Mouse (Mus musculus): ENCODE data around the gene Cald1. TPM values are rescaled to one million over a fixed set of nuclear protein-coding genes. Genes with fewer than 3 reads are reported as not detected.

Cald1 gene
- polyA plus RNA-seq, 1 experiment from 2014 or later = 279 TPM

- 37% methylated on average over 8 of the region's 8 CpGs for WGBS
- no peaks in the 10 kb centered on the region for H3K9me3 ChIP-seq (ENCODE audit: control insufficient read depth, low read length)
- H3K27ac ChIP-seq (ENCODE audit: low read length) = peak overlapping the region; percentile 94
Measured at GRCm38 (mm10) chr6:34626586-34627245, 28.4 kb downstream of the Cald1 start.

DNA sequence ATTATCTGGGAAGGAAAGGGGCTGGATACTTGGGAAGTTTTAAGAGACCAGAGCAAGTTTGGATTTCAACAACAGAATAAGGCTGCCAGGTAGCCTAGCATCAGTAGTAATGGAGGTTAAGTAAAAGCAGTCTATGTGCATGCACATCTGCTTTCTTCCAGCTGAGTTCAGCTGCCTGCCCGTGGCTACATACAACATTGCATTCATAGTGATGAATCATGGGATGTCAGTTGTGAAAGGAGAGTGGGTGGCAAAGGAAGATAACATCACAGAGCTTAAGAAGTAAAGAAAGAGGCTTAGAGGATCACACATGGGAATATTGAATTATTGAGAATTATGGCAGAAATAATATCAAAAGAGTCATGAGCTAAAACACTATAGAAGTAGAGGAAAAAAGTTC is 29.8 kb downstream of the Cald1 start:
- WGBS = 44% methylated on average over 1 of the region's 1 CpGs
- no peak for ATAC-seq (ENCODE audit: low read depth)
- H3K9me3 ChIP-seq (ENCODE audit: control insufficient read depth, low read length) = no peaks in the 10 kb centered on the region

More at GRCm38 (mm10) chr6:34626586-34627245, 28.4 kb downstream of the Cald1 start:
- no peaks in the 10 kb centered on the region for H3K36me3 ChIP-seq (ENCODE audit: control insufficient read depth, insufficient read depth, low read length)
- no peak overlapping the region for H3K4me2 ChIP-seq (ENCODE audit: low read depth, low read length)
- H3K27me3 ChIP-seq (ENCODE audit: control insufficient read depth, insufficient read depth, low read depth, low read length) = no peaks in the 10 kb centered on the region
- H3K4me3 ChIP-seq (ENCODE audit: low read length) = no peak overlapping the region
- no peak overlapping the region for H3K9ac ChIP-seq (ENCODE audit: low read length)
- H3K4me1 ChIP-seq (replicated peaks; ENCODE audit: control insufficient read depth, insufficient read depth, low read length) = peaks cover 14% of the 10 kb centered on the region
- peak; percentile 67; the same call in 1 of the 2 replicates for ATAC-seq (ENCODE audit: low read depth)

DNA sequence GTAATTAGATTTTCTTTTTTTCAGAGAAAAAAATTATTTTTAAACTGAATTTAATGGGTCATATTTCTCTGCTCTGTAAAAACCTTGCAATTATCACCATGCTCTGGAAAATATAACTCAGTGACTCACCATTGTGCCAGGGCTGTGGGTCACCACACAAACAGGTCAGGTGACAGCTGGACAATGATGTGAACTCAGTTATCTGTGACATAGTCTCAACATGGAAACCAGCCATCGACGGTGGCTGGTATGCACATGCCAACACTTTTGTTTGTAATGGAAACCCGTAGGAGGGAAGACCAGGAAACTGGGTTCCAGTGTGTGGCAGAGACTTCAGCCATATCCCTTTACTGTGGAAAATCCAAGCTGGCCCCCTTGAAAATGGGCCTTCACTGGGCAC is 35.5 kb downstream of the Cald1 start:
- Histone ChIP-seq H3K4me3 (ENCODE audit: low read length) (no peak overlapping the region), H3K4me1 (replicated peaks; ENCODE audit: control insufficient read depth, insufficient read depth, low read length) (peaks cover 18% of the 10 kb centered on the region), H3K27me3 (ENCODE audit: control insufficient read depth, insufficient read depth, low read depth, low read length) (no peaks in the 10 kb centered on the region), H3K4me2 (ENCODE audit: low read depth, low read length) (no peak overlapping the region), H3K36me3 (ENCODE audit: control insufficient read depth, insufficient read depth, low read length) (no peaks in the 10 kb centered on the region), H3K27ac (ENCODE audit: low read length) (no peak overlapping the region), H3K9me3 (ENCODE audit: control insufficient read depth, low read length) (no peaks in the 10 kb centered on the region), H3K9ac (ENCODE audit: low read length) (no peak overlapping the region)
- 38% methylated on average over 3 of the region's 3 CpGs for WGBS
- ATAC-seq (ENCODE audit: low read depth) = no peak

More for the DNA sequence above, 29.8 kb downstream of the Cald1 start:
- no peaks in the 10 kb centered on the region for H3K36me3 ChIP-seq (ENCODE audit: control insufficient read depth, insufficient read depth, low read length)
- H3K4me2 ChIP-seq (ENCODE audit: low read depth, low read length) = no peak overlapping the region
- no peak overlapping the region for H3K9ac ChIP-seq (ENCODE audit: low read length)
- H3K4me1 ChIP-seq (replicated peaks; ENCODE audit: control insufficient read depth, insufficient read depth, low read length) = peaks cover 8% of the 10 kb centered on the region
- H3K4me3 ChIP-seq (ENCODE audit: low read length) = no peak overlapping the region
- H3K27ac ChIP-seq (ENCODE audit: low read length) = no peak overlapping the region
- no peaks in the 10 kb centered on the region for H3K27me3 ChIP-seq (ENCODE audit: control insufficient read depth, insufficient read depth, low read depth, low read length)

DNA sequence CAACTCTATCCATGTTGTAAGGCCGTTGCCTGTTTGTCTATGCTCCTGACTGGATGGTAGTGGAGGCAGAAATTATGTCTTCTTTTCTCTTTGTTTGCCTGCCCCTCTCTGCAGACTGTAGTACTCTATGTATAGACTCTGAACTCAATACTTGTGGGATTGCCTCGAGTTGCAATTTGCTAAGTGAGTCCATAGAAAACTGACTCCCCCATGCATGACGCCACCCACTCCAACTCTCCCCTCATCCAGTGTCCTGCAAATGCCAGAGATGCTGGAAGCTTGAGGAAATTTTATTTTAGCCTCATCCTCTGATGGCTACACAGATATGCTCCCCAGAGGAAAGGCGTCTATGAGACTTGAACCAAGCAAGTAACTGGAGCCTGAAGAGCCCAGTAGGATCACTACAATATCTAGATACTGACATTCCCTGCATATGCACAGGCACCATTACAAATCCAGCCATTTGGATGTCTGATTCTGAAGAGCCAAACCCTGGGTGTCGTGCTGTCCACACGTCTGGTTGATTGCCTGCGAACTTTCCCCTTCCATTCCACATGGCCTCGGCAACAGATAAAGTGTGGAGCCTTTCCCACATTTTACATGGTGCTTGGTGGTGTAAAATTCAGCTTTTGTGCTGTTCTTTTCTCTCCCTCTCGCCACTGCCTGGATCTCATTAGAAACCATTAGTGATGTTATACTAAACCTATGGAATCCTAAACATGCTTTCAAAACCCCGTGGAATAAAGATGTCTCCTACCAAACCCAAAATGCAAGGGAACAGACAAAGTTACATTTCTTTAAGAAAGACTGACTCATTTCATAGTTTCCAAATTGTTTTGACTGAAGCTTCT is 39.5 kb downstream of the Cald1 start:
- 0 out of 2 replicates have a peak, but pooled peaks have one; percentile 7 for ATAC-seq (ENCODE audit: low read depth)
- 51% methylated on average over 10 of the region's 10 CpGs for WGBS

DNA sequence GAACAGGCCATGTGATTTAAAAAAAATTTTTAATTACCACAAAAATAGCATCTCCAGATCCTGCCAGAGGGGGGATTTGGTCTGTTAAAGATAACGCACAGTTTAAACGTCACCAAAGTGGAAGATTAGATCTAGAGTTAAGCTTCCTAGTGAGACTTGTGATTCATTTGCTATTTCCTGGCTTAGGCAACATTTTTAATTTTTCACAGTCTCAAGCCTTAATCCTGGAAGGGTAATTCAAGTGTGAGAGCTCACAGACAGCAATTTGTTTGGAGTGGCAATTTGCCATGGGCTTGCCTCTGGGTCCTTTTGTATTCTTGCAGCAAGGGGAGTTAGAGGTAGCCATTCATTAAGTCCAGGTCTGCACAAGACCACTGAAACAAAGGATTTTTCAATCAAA is 40.4 kb downstream of the Cald1 start:
- ATAC-seq (ENCODE audit: low read depth) = no peak
- H3K27me3 ChIP-seq (ENCODE audit: control insufficient read depth, insufficient read depth, low read depth, low read length) = no peaks in the 10 kb centered on the region
- no peak overlapping the region for H3K9ac ChIP-seq (ENCODE audit: low read length)
- WGBS = 23% methylated on average over 2 of the region's 2 CpGs
- H3K36me3 ChIP-seq (ENCODE audit: control insufficient read depth, insufficient read depth, low read length) = no peaks in the 10 kb centered on the region
- peaks cover 22% of the 10 kb centered on the region for H3K4me1 ChIP-seq (replicated peaks; ENCODE audit: control insufficient read depth, insufficient read depth, low read length)
- H3K4me3 ChIP-seq (ENCODE audit: low read length) = no peak overlapping the region
- no peak overlapping the region for H3K4me2 ChIP-seq (ENCODE audit: low read depth, low read length)
- H3K27ac ChIP-seq (ENCODE audit: low read length) = peak overlapping the region; percentile 5; the same call in 1 of the 2 replicates
- H3K9me3 ChIP-seq (ENCODE audit: control insufficient read depth, low read length) = no peaks in the 10 kb centered on the region

More for the DNA sequence above, 39.5 kb downstream of the Cald1 start:
- Histone ChIP-seq H3K4me1 (replicated peaks; ENCODE audit: control insufficient read depth, insufficient read depth, low read length) (peaks cover 25% of the 10 kb centered on the region), H3K9me3 (ENCODE audit: control insufficient read depth, low read length) (no peaks in the 10 kb centered on the region), H3K4me3 (ENCODE audit: low read length) (no peak overlapping the region), H3K9ac (ENCODE audit: low read length) (no peak overlapping the region), H3K27me3 (ENCODE audit: control insufficient read depth, insufficient read depth, low read depth, low read length) (no peaks in the 10 kb centered on the region), H3K36me3 (ENCODE audit: control insufficient read depth, insufficient read depth, low read length) (no peaks in the 10 kb centered on the region), H3K4me2 (ENCODE audit: low read depth, low read length) (no peak overlapping the region), H3K27ac (ENCODE audit: low read length) (peak overlapping the region; percentile 58)

DNA sequence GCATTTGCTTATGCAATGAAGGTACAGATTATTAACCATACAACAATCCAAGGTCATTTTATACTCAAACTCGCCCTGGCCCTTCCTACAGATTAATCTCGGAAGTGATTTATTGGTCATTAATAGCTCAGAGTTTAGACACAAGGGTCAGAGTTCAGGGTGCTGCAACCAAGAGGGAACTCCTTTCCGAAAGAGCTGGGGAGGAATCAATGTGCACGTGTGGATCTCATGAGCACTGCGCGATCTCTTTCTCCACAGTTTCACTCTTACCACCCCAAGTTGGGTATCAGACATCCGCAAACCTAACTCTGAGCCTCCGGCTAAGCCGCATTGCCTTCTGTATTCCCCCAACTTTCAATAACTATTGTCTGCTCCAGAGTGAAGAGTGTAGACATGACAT is 41.9 kb downstream of the Cald1 start:
- Histone ChIP-seq H3K9me3 (ENCODE audit: control insufficient read depth, low read length) (no peaks in the 10 kb centered on the region), H3K4me3 (ENCODE audit: low read length) (no peak overlapping the region), H3K4me2 (ENCODE audit: low read depth, low read length) (no peak overlapping the region), H3K27me3 (ENCODE audit: control insufficient read depth, insufficient read depth, low read depth, low read length) (no peaks in the 10 kb centered on the region), H3K27ac (ENCODE audit: low read length) (no peak overlapping the region), H3K36me3 (ENCODE audit: control insufficient read depth, insufficient read depth, low read length) (no peaks in the 10 kb centered on the region), H3K4me1 (replicated peaks; ENCODE audit: control insufficient read depth, insufficient read depth, low read length) (peaks cover 21% of the 10 kb centered on the region), H3K9ac (ENCODE audit: low read length) (no peak overlapping the region)
- ATAC-seq (ENCODE audit: low read depth) = no peak
- WGBS = 76% methylated on average over 9 of the region's 9 CpGs

GRCm38 (mm10) chr6:34641081-34641480 is 42.8 kb downstream of the Cald1 start:
- Histone ChIP-seq H3K36me3 (ENCODE audit: control insufficient read depth, insufficient read depth, low read length) (no peaks in the 10 kb centered on the region), H3K9me3 (ENCODE audit: control insufficient read depth, low read length) (no peaks in the 10 kb centered on the region), H3K4me2 (ENCODE audit: low read depth, low read length) (no peak overlapping the region), H3K9ac (ENCODE audit: low read length) (no peak overlapping the region), H3K4me1 (replicated peaks; ENCODE audit: control insufficient read depth, insufficient read depth, low read length) (peaks cover 21% of the 10 kb centered on the region), H3K27ac (ENCODE audit: low read length) (no peak overlapping the region), H3K27me3 (ENCODE audit: control insufficient read depth, insufficient read depth, low read depth, low read length) (no peaks in the 10 kb centered on the region), H3K4me3 (ENCODE audit: low read length) (no peak overlapping the region)
- ATAC-seq (ENCODE audit: low read depth) = no peak

DNA sequence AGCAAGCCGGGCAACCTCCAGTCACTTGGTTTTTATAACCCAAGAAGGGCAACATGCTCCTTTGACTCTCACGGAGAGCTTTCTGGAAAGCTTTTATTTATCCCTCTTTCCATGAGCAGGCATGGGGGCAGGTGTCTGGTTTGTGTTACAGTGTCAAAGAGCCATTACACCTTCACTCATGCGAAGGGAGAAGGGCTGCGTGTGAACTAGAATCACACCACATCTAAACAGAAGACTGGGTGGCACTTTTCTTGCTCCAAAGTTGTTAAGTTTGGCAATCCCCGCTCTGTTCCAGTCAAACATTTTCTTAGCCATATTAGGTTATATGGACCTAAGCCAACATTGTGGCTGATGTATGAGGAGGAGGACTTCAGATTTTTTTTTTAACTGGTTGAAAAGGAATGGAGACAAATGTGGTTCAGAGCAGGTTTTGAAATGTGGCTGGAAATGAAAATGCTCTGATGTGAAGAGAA is 43.8 kb downstream of the Cald1 start:
- peak; percentile 53; the same call in 1 of the 2 replicates for ATAC-seq (ENCODE audit: low read depth)
- Histone ChIP-seq H3K4me1 (replicated peaks; ENCODE audit: control insufficient read depth, insufficient read depth, low read length) (peaks cover 15% of the 10 kb centered on the region), H3K36me3 (ENCODE audit: control insufficient read depth, insufficient read depth, low read length) (no peaks in the 10 kb centered on the region), H3K4me2 (ENCODE audit: low read depth, low read length) (no peak overlapping the region), H3K4me3 (ENCODE audit: low read length) (no peak overlapping the region), H3K9me3 (ENCODE audit: control insufficient read depth, low read length) (no peaks in the 10 kb centered on the region), H3K27me3 (ENCODE audit: control insufficient read depth, insufficient read depth, low read depth, low read length) (no peaks in the 10 kb centered on the region), H3K9ac (ENCODE audit: low read length) (no peak overlapping the region), H3K27ac (ENCODE audit: low read length) (no peak overlapping the region)
- WGBS = 59% methylated on average over 5 of the region's 5 CpGs

DNA sequence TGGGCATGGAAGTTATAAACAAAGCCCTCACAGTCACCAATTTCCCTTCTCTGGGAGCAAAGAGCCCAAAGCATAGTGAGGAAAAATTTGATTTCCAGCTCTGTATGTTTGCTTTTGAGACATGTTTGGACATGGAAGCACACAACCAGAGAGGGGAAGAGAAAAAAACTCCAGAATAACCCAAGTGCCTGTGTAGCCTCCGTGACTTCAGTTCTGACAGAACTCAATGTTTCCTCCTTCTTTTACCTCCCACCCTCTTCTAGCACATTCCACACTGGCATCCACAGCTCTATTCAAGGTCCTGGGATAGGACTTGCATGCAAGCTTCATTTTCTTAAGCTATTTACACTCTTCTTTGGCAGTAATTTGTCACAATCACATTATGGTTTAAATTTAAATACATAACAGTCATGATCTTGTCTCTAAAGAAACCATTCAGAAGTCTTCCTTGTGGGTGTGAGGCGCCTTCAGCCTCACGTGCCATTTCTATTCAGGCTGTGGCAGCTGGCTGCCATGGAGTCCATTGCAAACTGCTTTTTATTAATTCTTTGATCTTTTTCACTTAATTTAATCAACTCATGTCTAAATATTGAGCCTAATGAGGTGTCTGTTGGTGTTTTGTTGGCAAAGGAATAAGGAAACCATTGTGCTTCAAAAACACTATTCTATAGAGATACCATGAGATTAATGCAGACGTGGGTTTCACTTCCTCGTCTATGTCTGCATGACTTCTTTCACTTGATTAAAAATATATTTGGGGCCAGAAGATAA is 49.9 kb downstream of the Cald1 start:
- peaks cover 13% of the 10 kb centered on the region for H3K4me1 ChIP-seq (replicated peaks; ENCODE audit: control insufficient read depth, insufficient read depth, low read length)
- peak; percentile 87 for ATAC-seq (ENCODE audit: low read depth)

More for the DNA sequence above, 49.9 kb downstream of the Cald1 start:
- H3K27me3 ChIP-seq (ENCODE audit: control insufficient read depth, insufficient read depth, low read depth, low read length) = no peaks in the 10 kb centered on the region
- H3K4me2 ChIP-seq (ENCODE audit: low read depth, low read length) = no peak overlapping the region
- H3K36me3 ChIP-seq (ENCODE audit: control insufficient read depth, insufficient read depth, low read length) = no peaks in the 10 kb centered on the region
- WGBS = 38% methylated on average over 5 of the region's 5 CpGs
- peak overlapping the region; percentile 19 for H3K27ac ChIP-seq (ENCODE audit: low read length)
- no peak overlapping the region for H3K4me3 ChIP-seq (ENCODE audit: low read length)
- no peaks in the 10 kb centered on the region for H3K9me3 ChIP-seq (ENCODE audit: control insufficient read depth, low read length)
- H3K9ac ChIP-seq (ENCODE audit: low read length) = no peak overlapping the region
